Mouse (Mus musculus) kidney, embryonic 14.5 days (tissue): ENCODE data around the gene Hint1. TPM values are rescaled to one million over a fixed set of nuclear protein-coding genes. Genes with fewer than 3 reads are reported as not detected.

ENCODE experiments used
- ATAC-seq: fragments of 200-750 bp; cut with Nextera tagmentation; 2 replicates; pipeline ENCODE4 v1.8.0; 2017; ENCODE audit warnings: moderate number of reproducible peaks, mild to moderate bottlenecking, moderate TSS enrichment, moderate library complexity; ENCODE audit not compliant: low FRiP score, low TSS enrichment
- H3K27ac ChIP-seq: fragments of 300-500 bp; sonication (generic); 2 replicates; pipeline ENCODE4 v1.5.1; 2014; ENCODE audit warnings: low read depth, mild to moderate bottlenecking, low read length, moderate library complexity, mixed read lengths
- H3K27me3 ChIP-seq: fragments of 300-500 bp; sonication (generic); 2 replicates; pipeline ENCODE4 v1.6.1; 2014; ENCODE audit warnings: mild to moderate bottlenecking, low read length; ENCODE audit not compliant: control insufficient read depth, insufficient read depth
- H3K36me3 ChIP-seq: fragments of 300-500 bp; sonication (generic); 2 replicates; pipeline ENCODE4 v1.6.1; 2014; ENCODE audit warnings: low read length, mixed read lengths; ENCODE audit not compliant: control insufficient read depth, insufficient read depth
- H3K4me1 ChIP-seq: fragments of 300-500 bp; sonication (generic); 2 replicates; pipeline ENCODE4 v1.6.1; 2014; ENCODE audit warnings: low read length, mixed read lengths; ENCODE audit not compliant: control insufficient read depth, insufficient read depth
- H3K4me2 ChIP-seq: fragments of 300-500 bp; sonication (generic); replicated peaks from 2 replicates; pipeline ENCODE4 v1.6.1; 2014; ENCODE audit warnings: low read depth, mild to moderate bottlenecking, low read length
- H3K4me3 ChIP-seq: fragments of 300-500 bp; sonication (generic); 2 replicates; pipeline ENCODE4 v1.5.1; 2014; ENCODE audit warnings: mild to moderate bottlenecking, low read length
- H3K9ac ChIP-seq: fragments of 300-500 bp; sonication (generic); 2 replicates; pipeline ENCODE4 v1.6.1; 2014; ENCODE audit warnings: low read depth, mild to moderate bottlenecking, low read length, moderate library complexity
- H3K9me3 ChIP-seq: fragments of 300-500 bp; sonication (generic); 2 replicates; pipeline ENCODE4 v1.6.1; 2016; ENCODE audit warnings: low read length; ENCODE audit not compliant: control insufficient read depth
- WGBS: fragments of 180-500 bp; shearing (Covaris S2); extraction: QIAGEN DNeasy Blood & Tissue Kit; methylation state at CpG from one replicate; pipeline ENCODE4 v1.1.7; 2014; 5-methylcytosine and 5-hydroxymethylcytosine counted together
- polyA plus RNA-seq: library from polyadenylated mRNA; unstranded; fragments of >200 nt; fragmentation: Nextera tagmentation; extraction: Ambion mirVana; gene quantifications from 2 replicates; pipeline ENCODE4 v1.2.1, GENCODE M21; 2014

The Hint1 gene
- polyA plus RNA-seq, 1 experiment from 2014 or later, result 720 TPM

DNA sequence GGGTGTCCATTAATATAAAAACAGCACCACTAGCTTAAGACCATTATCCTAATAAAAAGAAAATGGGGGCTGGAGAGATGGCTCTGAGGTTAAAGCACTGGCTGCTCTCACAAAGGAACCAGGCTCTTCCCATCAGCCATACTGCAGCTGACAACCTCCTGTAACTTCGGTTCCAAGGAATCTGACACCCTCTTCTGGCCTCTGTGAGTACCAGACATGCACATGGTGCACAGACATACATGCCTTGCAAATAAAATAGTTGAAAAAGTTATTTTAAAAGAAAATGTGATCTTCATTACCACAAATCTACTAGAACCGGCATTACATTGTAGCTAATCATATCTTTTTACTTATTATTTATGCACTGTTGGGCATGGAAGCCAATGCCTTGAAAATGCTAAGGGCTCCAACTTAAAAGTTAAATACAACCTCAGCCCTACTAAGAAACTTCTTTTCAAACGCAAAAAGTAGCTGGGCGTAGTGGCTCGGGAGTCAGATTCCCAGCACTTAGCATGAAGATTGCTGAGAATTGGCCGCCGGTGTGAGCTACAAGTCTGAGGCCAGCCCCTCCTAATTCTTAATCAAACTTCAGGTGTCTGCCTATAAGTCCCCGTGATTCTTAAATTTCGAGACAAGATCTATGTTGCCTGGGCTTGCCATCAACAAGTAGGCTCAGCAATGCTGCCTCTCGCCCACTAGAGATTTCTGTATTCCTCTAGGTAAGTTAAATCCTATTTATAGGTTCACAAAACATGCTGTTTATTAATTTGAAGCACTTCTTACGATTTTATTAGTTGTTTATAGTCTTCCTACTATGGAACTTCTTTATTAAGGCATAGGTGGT lies 6.6 kb upstream of the Hint1 start:
- peak overlapping the region; percentile 70 for H3K9ac ChIP-seq
- ATAC-seq, result no peak
- WGBS, result 22% methylated on average over 11 of the region's 11 CpGs
- no peaks in the 10 kb centered on the region for H3K9me3 ChIP-seq
- H3K36me3 ChIP-seq, result no peaks in the 10 kb centered on the region
- H3K27ac ChIP-seq, result no peak overlapping the region; the same call in 1 of the 2 replicates
- H3K4me2 ChIP-seq, result peak overlapping the region; percentile 83
- peaks cover 8% of the 10 kb centered on the region; the same call in 1 of the 2 replicates for H3K4me1 ChIP-seq
- peak overlapping the region; percentile 69 for H3K4me3 ChIP-seq
- H3K27me3 ChIP-seq, result no peaks in the 10 kb centered on the region

DNA sequence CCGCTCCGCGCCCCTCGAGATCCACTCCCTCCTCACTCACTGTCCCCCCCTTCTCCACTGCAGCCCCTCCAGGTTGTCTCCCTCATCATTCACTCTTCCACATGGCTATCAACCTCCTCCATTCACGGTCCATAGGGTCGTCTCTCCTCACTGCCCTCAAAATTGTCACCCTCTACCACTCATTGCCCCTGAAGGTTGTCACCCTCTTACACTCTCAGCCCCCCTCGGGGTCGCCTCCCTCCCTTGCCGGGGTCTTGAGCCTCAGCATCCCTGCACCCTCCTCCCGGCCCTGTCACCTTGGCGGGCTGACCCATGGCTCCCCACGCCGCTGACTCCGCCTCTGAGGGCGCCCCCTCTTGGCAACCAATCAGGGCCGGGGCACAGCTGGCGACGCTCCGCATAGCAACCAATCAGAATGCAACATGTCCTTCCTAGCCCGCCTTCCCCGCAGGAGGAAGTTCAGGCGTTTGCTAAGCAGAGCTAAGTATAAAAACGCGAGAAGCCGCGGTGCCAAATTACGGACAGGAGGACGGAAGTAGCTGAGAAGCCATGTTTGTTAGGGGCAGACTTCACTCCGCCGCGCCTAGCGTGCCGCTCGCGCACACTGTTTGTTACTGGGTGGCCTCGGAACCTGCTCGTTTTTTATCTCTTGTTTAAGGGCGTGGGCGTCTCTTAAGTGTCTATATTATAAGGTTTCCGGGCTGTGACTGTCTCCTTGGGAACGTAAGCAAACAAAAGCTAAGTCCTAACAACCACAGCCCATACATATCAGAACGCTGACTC lies 5.7 kb upstream of the Hint1 start, which contains the start of gene Lyrm7:
Lyrm7 (minus strand) TSS at position 661 of the 783 bp plus-strand sequence.
- under 1% methylated on average over 42 of the region's 42 CpGs for WGBS

DNA sequence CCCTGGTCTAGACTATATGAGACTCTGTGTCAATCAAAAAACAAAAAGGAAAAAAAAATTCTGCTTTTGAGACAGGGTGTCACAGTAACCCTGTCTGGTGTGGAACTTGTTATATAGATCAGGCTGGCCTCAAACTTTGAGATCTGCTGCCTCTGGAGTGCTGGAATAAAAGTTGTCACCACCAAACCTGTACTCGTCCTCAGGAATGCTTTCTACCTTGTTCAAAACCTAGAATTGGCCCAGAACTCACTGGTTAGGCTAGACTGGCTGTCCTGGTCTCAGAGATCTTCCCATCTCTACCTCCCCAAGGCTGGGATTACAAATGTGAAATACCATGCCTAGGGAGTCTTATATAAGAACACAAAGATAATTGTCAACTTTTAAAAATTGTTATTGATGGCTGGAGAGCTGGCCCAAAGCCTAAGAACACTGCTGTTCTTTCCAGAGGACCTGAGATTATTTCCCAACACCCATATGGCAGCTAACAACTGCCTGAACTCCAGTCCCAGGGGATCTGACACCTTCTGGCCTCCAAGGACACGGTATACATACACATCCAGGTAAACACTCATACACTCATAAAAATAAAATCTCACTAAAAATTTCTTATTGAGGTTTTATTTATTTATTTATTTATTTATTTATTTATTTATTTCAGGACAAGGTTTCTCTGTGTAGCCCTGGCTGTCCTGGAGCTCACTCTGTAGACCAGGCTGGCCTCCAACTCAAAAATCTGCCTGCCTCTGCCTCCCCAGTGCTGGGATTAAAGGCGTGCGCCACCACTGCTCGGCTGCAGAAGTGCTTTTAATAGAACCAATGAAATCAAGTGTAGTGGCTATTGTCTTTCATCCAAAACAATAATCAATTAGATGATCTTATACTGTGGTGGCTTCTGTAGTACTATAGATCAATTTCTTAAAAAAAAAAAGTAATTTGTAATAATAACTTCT lies 4.4 kb upstream of the Hint1 start:
- ATAC-seq, result no peak
- no peaks in the 10 kb centered on the region for H3K36me3 ChIP-seq
- H3K27me3 ChIP-seq, result no peaks in the 10 kb centered on the region
- H3K4me3 ChIP-seq, result peak overlapping the region; percentile 69; the same call in 1 of the 2 replicates
- no peak overlapping the region for H3K4me2 ChIP-seq
- WGBS, result 95% methylated on average over 5 of the region's 5 CpGs
- peaks cover 8% of the 10 kb centered on the region; the same call in 1 of the 2 replicates for H3K4me1 ChIP-seq
- no peak overlapping the region for H3K27ac ChIP-seq
- no peaks in the 10 kb centered on the region for H3K9me3 ChIP-seq
- H3K9ac ChIP-seq, result no peak overlapping the region

More for the DNA sequence above, 5.7 kb upstream of the Hint1 start, which contains the start of gene Lyrm7:
- Histone ChIP-seq H3K4me1 (peaks cover 8% of the 10 kb centered on the region; the same call in 1 of the 2 replicates), H3K4me3 (peak within 1 kb of the TSS; percentile 69), H3K27me3 (no peaks in the 10 kb centered on the region), H3K9me3 (no peaks in the 10 kb centered on the region), H3K36me3 (no peaks in the 10 kb centered on the region), H3K9ac (peak within 1 kb of the TSS; percentile 70), H3K27ac (peak within 1 kb of the TSS; percentile 77), H3K4me2 (peak within 1 kb of the TSS; percentile 83)
- peak; percentile 97 for ATAC-seq

DNA sequence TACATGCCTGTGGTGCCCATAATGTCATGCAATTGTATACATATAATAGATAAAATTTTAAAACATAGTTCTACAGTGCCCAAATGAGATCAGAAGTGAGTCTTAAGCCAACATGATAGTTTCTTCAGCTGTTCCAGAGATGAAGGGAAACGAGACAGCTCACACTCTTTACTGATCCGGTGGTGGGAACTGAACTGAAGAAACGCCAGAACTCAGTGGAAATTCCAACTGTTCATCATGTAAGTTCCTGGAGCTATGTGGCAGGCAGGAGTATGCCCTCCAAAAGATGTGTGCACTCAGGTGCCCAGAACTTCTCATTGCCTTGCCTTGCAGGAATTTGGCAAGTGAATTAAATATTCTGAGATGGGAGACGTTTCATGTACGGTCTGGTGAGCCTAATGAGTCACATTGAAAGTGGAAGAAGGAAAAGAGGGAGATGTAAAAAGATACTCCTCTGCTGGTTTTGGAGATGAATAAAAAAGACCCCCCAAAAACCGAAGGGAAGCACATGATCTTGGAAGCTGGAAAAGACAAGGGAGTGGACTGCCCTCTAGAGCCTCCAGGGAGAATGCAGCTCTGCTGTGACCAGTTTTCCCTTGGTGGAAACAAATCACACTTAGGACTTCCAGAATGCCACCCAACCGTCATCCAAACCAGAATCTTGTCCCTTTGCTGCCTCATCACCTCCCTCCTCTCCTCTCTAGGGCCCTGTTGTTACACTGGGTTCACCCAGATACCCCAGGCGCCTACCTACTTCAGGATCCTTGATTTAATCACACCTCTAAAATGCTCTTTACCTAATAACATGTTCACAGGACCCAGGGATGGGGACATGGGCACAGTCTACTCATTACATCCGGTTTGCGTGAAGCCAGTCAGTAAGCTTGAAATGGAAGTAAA lies 3.3 kb upstream of the Hint1 start:
- H3K9me3 ChIP-seq, result no peaks in the 10 kb centered on the region
- H3K4me2 ChIP-seq, result no peak overlapping the region
- H3K4me1 ChIP-seq, result peaks cover 16% of the 10 kb centered on the region; the same call in 1 of the 2 replicates
- no peak for ATAC-seq
- 0 out of 2 replicates have a peak overlapping the region, but pooled peaks have one; percentile 23 for H3K9ac ChIP-seq
- H3K27me3 ChIP-seq, result no peaks in the 10 kb centered on the region
- no peak overlapping the region for H3K27ac ChIP-seq
- 46% methylated on average over 10 of the region's 10 CpGs for WGBS
- H3K36me3 ChIP-seq, result no peaks in the 10 kb centered on the region; the same call in 1 of the 2 replicates
- no peak overlapping the region for H3K4me3 ChIP-seq

GRCm38 (mm10) chr11:54865330-54866085 lies 675 bp upstream of the Hint1 start:
- ATAC-seq, result no peak
- peak overlapping the region; percentile 93 for H3K4me3 ChIP-seq
- H3K27me3 ChIP-seq, result no peaks in the 10 kb centered on the region
- H3K4me1 ChIP-seq, result peaks cover 19% of the 10 kb centered on the region
- peak overlapping the region; percentile 62 for H3K4me2 ChIP-seq
- 61% methylated on average over 6 of the region's 6 CpGs for WGBS
- H3K36me3 ChIP-seq, result peaks cover 14% of the 10 kb centered on the region
- peak overlapping the region; percentile 99 for H3K9ac ChIP-seq
- no peaks in the 10 kb centered on the region for H3K9me3 ChIP-seq
- peak overlapping the region; percentile 93; the same call in 1 of the 2 replicates for H3K27ac ChIP-seq

DNA sequence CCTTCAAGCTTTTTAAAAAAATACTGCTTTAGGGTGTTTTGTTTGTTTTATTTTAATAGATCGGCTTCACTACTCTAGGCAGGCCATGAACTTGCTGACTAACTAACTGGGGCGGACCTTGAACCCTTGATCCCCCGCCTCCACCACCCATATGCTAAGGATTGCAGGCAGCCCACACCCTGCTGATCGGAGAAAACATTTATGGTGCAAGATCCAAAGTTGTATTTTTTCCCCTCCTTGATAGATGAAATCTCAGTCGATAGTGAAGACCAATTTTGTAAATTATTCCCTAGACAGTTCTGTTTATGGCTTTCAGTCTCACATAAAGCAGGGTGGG lies 834 bp downstream of the Hint1 start:
- Histone ChIP-seq H3K36me3 (peaks cover 29% of the 10 kb centered on the region), H3K4me2 (peak overlapping the region; percentile 62), H3K9me3 (no peaks in the 10 kb centered on the region), H3K4me3 (peak overlapping the region; percentile 93), H3K27me3 (no peaks in the 10 kb centered on the region), H3K27ac (peak overlapping the region; percentile 93), H3K4me1 (peaks cover 19% of the 10 kb centered on the region), H3K9ac (peak overlapping the region; percentile 99)
- WGBS, result 2% methylated on average over 5 of the region's 5 CpGs
- ATAC-seq, result peak; percentile 40

GRCm38 (mm10) chr11:54867903-54868434 lies 1.8 kb downstream of the Hint1 start:
- Histone ChIP-seq H3K4me3 (peak overlapping the region; percentile 93), H3K4me1 (peaks cover 19% of the 10 kb centered on the region), H3K9ac (no peak overlapping the region; the same call in 1 of the 2 replicates), H3K36me3 (peaks cover 37% of the 10 kb centered on the region), H3K9me3 (no peaks in the 10 kb centered on the region), H3K27ac (no peak overlapping the region), H3K27me3 (no peaks in the 10 kb centered on the region), H3K4me2 (peak overlapping the region; percentile 62)
- WGBS, result 77% methylated on average over 3 of the region's 3 CpGs
- no peak for ATAC-seq
